Mouse (Mus musculus): ENCODE measurements around the gene Ntm.

GRCm38 (mm10) chr9:29087171-29087570, 875.8 kb downstream of the Ntm start:
- no peak for TF ChIP-seq CTCF (IDR thresholded peaks at IDR 0.05; ENCODE audit: control insufficient read depth, insufficient read depth, insufficient replicate concordance, low read depth, low read length)
- TF ChIP-seq POLR2A (IDR thresholded peaks at IDR 0.05; ENCODE audit: control insufficient read depth, low read depth, low read length): no peak
